Mouse (Mus musculus): Measurements from ENCODE around the gene Rab25. TPM values are rescaled to one million over a fixed set of nuclear protein-coding genes. Genes with fewer than 3 reads are reported as not detected.

The Rab25 gene
- polyA plus RNA-seq, 1 experiment: 0.16 TPM

GRCm38 (mm10) chr3:88570341-88570740 is 22.2 kb upstream of the Rab25 start:
- TF ChIP-seq GATA1 (IDR thresholded peaks at IDR 0.05; ENCODE audit: low read length): no peak

GRCm38 (mm10) chr3:88569694-88570093 is 21.6 kb upstream of the Rab25 start:
- no peak for TF ChIP-seq GATA1 (IDR thresholded peaks at IDR 0.05; ENCODE audit: low read length)

- TF ChIP-seq GATA1 (IDR thresholded peaks at IDR 0.05; ENCODE audit: low read length): no peak
These were observed 21.0 kb upstream of the Rab25 start for GRCm38 (mm10) chr3:88569093-88569492.

GRCm38 (mm10) chr3:88568615-88569014 is 20.5 kb upstream of the Rab25 start:
- no peak for TF ChIP-seq GATA1 (IDR thresholded peaks at IDR 0.05; ENCODE audit: low read length)

GRCm38 (mm10) chr3:88567892-88568291 is 19.8 kb upstream of the Rab25 start:
- TF ChIP-seq GATA1 (IDR thresholded peaks at IDR 0.05; ENCODE audit: low read length): no peak

- TF ChIP-seq GATA1 (IDR thresholded peaks at IDR 0.05; ENCODE audit: low read length): no peak
These were observed 18.5 kb upstream of the Rab25 start for GRCm38 (mm10) chr3:88566536-88567061.

- no peak for TF ChIP-seq GATA1 (IDR thresholded peaks at IDR 0.05; ENCODE audit: low read length)
These were observed 18.0 kb upstream of the Rab25 start for GRCm38 (mm10) chr3:88566116-88566515.

GRCm38 (mm10) chr3:88563966-88564365 is 15.9 kb upstream of the Rab25 start:
- TF ChIP-seq GATA1 (IDR thresholded peaks at IDR 0.05; ENCODE audit: low read length): no peak

GRCm38 (mm10) chr3:88563442-88563841 is 15.3 kb upstream of the Rab25 start:
- TF ChIP-seq GATA1 (IDR thresholded peaks at IDR 0.05; ENCODE audit: low read length): no peak

GRCm38 (mm10) chr3:88561989-88562388 is 13.9 kb upstream of the Rab25 start:
- no peak for TF ChIP-seq GATA1 (IDR thresholded peaks at IDR 0.05; ENCODE audit: low read length)

GRCm38 (mm10) chr3:88559596-88559995 is 11.5 kb upstream of the Rab25 start:
- TF ChIP-seq GATA1 (IDR thresholded peaks at IDR 0.05; ENCODE audit: low read length): no peak

- TF ChIP-seq GATA1 (IDR thresholded peaks at IDR 0.05; ENCODE audit: low read length): no peak
These were observed 8.5 kb upstream of the Rab25 start for GRCm38 (mm10) chr3:88556616-88557015.

GRCm38 (mm10) chr3:88555731-88556130 is 7.6 kb upstream of the Rab25 start:
- no peak for TF ChIP-seq GATA1 (IDR thresholded peaks at IDR 0.05; ENCODE audit: low read length)

- TF ChIP-seq GATA1 (IDR thresholded peaks at IDR 0.05; ENCODE audit: low read length): no peak
These were observed 7.0 kb upstream of the Rab25 start for GRCm38 (mm10) chr3:88555069-88555605.

- TF ChIP-seq GATA1 (IDR thresholded peaks at IDR 0.05; ENCODE audit: low read length): no peak
These were observed 5.9 kb upstream of the Rab25 start for GRCm38 (mm10) chr3:88553880-88554586.

- no peak for TF ChIP-seq GATA1 (IDR thresholded peaks at IDR 0.05; ENCODE audit: low read length)
These were observed 5.4 kb upstream of the Rab25 start, which contains the start of gene Ubqln4 for GRCm38 (mm10) chr3:88553525-88553879. Ubqln4 (plus strand) TSS chr3:88553758.

All from G1E-ER4 (cell line).